Mouse (Mus musculus): ENCODE measurements around the gene Col16a1. TPM values are rescaled to one million over a fixed set of nuclear protein-coding genes. Genes with fewer than 3 reads are reported as not detected.

Gene Col16a1
- polyA plus RNA-seq, 1 experiment from 2014 or later: 26.2 TPM

DNA sequence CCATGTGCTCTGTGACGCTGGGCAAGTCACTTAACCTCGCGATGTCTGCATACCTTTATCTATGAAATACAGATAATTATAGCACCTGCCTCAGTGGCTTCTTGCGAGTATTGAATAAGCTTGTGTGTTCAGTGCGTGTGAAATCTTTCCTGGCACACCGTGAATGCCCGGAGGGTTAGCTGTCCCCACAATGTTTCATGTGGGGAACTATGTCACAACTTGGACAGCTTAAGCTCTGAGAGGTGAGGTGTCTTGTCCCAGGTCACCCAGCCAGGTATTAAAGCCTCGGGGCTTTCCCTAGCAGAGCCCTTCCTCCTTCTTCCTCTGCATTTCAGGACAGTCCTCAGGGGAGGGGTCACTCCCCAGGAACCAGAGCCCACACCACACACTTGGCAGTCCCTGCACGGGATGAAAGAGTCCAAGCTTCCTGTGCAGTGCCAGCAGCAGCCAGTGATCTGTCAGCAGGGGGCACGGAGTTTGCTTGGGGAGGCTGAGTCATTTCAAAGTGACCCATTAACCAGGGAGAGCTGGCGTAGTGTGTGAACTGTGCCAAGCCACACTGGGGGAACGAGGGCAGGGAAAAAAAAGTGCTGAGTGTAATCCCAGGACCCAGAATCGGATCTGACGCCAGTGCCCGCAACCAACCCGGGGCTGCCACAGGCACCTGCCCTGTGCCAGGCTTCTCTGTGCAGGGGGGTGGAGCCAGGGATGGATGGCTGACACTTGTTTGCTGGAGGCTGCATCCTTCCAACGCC lies 27.3 kb downstream of the Col16a1 start:
- H3K4me2 ChIP-seq (replicated peaks; ENCODE audit: low read depth, low read length): no peak overlapping the region
- DNase-seq (ENCODE audit: low spot score) (peak; percentile 26), ATAC-seq (peak; percentile 56)
- no peak overlapping the region for H3K9ac ChIP-seq (replicated peaks; ENCODE audit: low read depth)
- 61% methylated on average over 17 of the region's 17 CpGs for WGBS
- no peaks in the 10 kb centered on the region for H3K9me3 ChIP-seq (ENCODE audit: low read length)
- TF ChIP-seq CTCF (IDR thresholded peaks at IDR 0.05) (peak; percentile 17; the same call in 1 of the 2 replicates), EP300 (IDR thresholded peaks at IDR 0.05) (no peak)
- no peak overlapping the region for H3K4me3 ChIP-seq (ENCODE audit: low read depth, low read length)
- H3K36me3 ChIP-seq (ENCODE audit: insufficient read depth, low read length): no peaks in the 10 kb centered on the region
- no peaks in the 10 kb centered on the region for H3K27me3 ChIP-seq (replicated peaks; ENCODE audit: insufficient read depth, low read length)
- no peaks in the 10 kb centered on the region for H3K4me1 ChIP-seq (ENCODE audit: insufficient read depth, low read depth, low read length)
- H3K27ac ChIP-seq (ENCODE audit: low read length): no peak overlapping the region

DNA sequence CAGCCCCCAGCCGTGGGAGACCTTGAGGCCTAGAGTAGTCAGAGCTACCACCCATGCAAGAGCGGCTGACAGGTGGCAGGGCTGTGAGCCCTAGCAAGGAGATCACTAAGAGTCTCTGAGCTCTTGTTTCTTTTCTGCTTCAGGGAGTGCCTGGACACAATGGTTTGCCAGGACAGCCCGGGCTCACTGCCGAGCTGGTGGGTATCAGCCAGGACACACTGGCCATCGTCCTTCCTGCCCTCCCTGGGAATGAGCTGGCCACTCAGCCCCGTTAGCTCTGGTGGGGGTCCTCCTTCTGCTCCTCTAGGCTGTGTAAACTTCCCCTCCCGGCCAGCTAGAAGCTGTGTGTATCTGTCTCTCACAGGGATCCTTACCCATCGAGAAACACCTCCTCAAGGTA lies 29.2 kb downstream of the Col16a1 start:
- H3K9ac ChIP-seq (replicated peaks; ENCODE audit: low read depth): no peak overlapping the region
- no peak overlapping the region for H3K27ac ChIP-seq (ENCODE audit: low read length)
- H3K4me2 ChIP-seq (replicated peaks; ENCODE audit: low read depth, low read length): no peak overlapping the region
- no peaks in the 10 kb centered on the region for H3K36me3 ChIP-seq (ENCODE audit: insufficient read depth, low read length)
- TF ChIP-seq EP300 (IDR thresholded peaks at IDR 0.05) (no peak), CTCF (IDR thresholded peaks at IDR 0.05) (no peak)
- H3K9me3 ChIP-seq (ENCODE audit: low read length): no peaks in the 10 kb centered on the region
- no peaks in the 10 kb centered on the region for H3K27me3 ChIP-seq (replicated peaks; ENCODE audit: insufficient read depth, low read length)
- WGBS: 45% methylated on average over 8 of the region's 8 CpGs
- ATAC-seq: no peak
- no peaks in the 10 kb centered on the region for H3K4me1 ChIP-seq (ENCODE audit: insufficient read depth, low read depth, low read length)
- no peak for DNase-seq (ENCODE audit: low spot score)
- H3K4me3 ChIP-seq (ENCODE audit: low read depth, low read length): no peak overlapping the region

DNA sequence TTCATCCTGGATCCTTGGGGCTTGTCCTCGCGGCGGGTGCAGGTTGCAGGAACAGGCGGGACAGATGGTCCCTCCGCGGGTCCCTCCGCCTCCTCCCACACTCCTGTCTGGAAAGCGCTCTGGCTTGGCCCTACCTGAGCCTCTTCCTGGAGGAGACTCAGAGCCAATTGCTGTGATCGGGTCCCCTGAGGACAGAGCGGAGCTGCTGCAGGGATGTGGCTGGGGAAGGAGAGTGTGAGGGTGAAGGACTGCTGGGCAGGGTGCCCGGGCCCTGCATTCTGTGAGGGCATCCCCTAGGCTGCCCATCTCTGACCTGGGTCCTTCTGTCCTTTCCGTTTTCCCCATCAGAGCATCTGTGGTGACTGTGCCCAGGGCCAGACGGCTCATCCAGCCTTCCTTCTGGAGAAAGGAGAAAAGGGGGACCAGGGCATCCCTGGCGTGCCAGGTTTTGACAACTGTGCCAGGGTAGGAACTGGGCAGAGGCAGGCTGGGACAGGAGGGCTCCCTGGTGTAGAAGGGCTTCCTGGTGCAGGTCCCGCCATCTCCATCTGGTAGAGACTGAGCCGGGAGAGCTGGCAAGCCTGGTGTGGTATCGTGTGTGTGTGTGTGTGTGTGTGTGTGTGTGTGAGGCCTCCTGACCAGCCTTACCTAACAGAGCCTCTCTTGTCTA lies 31.3 kb downstream of the Col16a1 start:
- H3K4me1 ChIP-seq (ENCODE audit: insufficient read depth, low read depth, low read length): no peaks in the 10 kb centered on the region
- ATAC-seq: no peak
- H3K27me3 ChIP-seq (replicated peaks; ENCODE audit: insufficient read depth, low read length): no peaks in the 10 kb centered on the region
- no peak for TF ChIP-seq EP300 (IDR thresholded peaks at IDR 0.05)
- no peak for TF ChIP-seq CTCF (IDR thresholded peaks at IDR 0.05)
- no peak for DNase-seq (ENCODE audit: low spot score)
- no peak overlapping the region for H3K4me3 ChIP-seq (ENCODE audit: low read depth, low read length)
- H3K4me2 ChIP-seq (replicated peaks; ENCODE audit: low read depth, low read length): no peak overlapping the region
- 59% methylated on average over 17 of the region's 17 CpGs for WGBS
- H3K9ac ChIP-seq (replicated peaks; ENCODE audit: low read depth): no peak overlapping the region
- no peaks in the 10 kb centered on the region for H3K36me3 ChIP-seq (ENCODE audit: insufficient read depth, low read length)
- no peak overlapping the region for H3K27ac ChIP-seq (ENCODE audit: low read length)
- H3K9me3 ChIP-seq (ENCODE audit: low read length): no peaks in the 10 kb centered on the region

DNA sequence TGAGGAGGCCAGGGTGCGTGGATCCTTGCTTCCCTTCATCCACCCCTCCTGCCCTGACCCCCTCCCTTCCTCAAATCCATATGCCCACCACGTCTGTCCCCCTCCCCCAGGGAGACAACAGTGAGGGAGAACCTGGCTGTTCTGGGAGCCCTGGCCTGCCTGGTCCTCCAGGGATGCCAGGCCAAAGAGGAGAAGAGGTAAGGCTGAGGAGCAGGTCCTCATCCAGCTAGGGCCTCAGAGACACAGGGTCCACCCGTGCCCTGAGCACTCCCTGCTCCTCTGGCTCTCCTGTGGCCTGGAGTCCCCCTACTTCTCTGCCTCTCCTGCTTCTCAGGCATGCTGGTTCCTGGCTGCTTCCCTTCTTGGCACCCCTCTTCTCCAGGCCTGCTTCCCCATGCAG lies 31.9 kb downstream of the Col16a1 start:
- Histone ChIP-seq H3K36me3 (ENCODE audit: insufficient read depth, low read length) (no peaks in the 10 kb centered on the region), H3K9me3 (ENCODE audit: low read length) (no peaks in the 10 kb centered on the region), H3K4me1 (ENCODE audit: insufficient read depth, low read depth, low read length) (no peaks in the 10 kb centered on the region), H3K27ac (ENCODE audit: low read length) (no peak overlapping the region), H3K9ac (replicated peaks; ENCODE audit: low read depth) (no peak overlapping the region), H3K27me3 (replicated peaks; ENCODE audit: insufficient read depth, low read length) (no peaks in the 10 kb centered on the region), H3K4me3 (ENCODE audit: low read depth, low read length) (no peak overlapping the region), H3K4me2 (replicated peaks; ENCODE audit: low read depth, low read length) (no peak overlapping the region)
- TF ChIP-seq CTCF (IDR thresholded peaks at IDR 0.05) (no peak), EP300 (IDR thresholded peaks at IDR 0.05) (no peak)
- WGBS: 56% methylated on average over 3 of the region's 3 CpGs
- ATAC-seq (no peak), DNase-seq (ENCODE audit: low spot score) (no peak)

DNA sequence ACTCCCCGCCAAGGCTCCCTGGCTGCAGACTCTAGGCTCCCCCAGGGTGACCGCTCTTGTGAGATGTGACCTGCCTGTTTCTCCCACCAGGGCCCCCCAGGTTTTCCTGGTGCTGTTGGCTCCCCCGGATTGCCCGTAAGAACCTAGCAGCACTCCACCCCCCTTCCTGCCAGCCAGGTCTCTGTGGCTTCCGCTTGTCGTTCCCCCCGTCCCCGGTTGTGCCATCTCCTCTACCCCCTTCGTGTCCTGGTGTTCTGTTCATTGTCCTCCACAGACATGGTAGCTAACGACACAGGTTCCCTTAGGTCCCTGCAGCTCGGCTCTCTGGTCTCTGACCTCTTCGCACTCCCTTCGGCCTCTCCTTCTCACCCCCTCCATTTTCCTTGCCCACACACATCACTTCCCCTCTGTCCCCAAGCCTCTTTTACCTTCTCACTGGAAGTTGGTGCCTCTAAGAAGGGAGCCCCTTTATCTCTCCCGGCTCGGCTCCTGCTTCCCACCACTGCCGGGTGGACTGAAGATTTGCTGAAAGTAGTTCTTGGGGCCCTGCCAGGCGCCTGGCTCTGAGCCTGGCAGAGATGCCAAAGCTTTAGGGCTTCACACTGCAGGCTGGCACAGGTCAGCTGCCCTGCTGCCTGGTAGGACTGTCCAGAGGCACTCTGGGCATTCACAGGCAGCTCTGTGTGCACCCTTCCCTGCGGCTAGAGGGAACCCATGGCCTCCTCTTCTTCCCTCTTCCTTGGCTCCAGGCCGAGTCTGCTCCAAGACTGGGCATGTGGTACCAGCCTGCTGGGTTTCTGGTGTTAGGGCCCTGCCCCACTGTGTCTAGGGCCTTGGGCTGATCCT lies 33.9 kb downstream of the Col16a1 start:
- Histone ChIP-seq H3K4me1 (ENCODE audit: insufficient read depth, low read depth, low read length) (no peaks in the 10 kb centered on the region), H3K9me3 (ENCODE audit: low read length) (no peaks in the 10 kb centered on the region), H3K4me3 (ENCODE audit: low read depth, low read length) (no peak overlapping the region), H3K4me2 (replicated peaks; ENCODE audit: low read depth, low read length) (no peak overlapping the region), H3K36me3 (ENCODE audit: insufficient read depth, low read length) (no peaks in the 10 kb centered on the region), H3K27ac (ENCODE audit: low read length) (no peak overlapping the region), H3K9ac (replicated peaks; ENCODE audit: low read depth) (no peak overlapping the region), H3K27me3 (replicated peaks; ENCODE audit: insufficient read depth, low read length) (no peaks in the 10 kb centered on the region)
- WGBS: 76% methylated on average over 19 of the region's 19 CpGs
- no peak for TF ChIP-seq CTCF (IDR thresholded peaks at IDR 0.05)
- no peak for TF ChIP-seq EP300 (IDR thresholded peaks at IDR 0.05)
- no peak for ATAC-seq
- DNase-seq (ENCODE audit: low spot score): no peak

DNA sequence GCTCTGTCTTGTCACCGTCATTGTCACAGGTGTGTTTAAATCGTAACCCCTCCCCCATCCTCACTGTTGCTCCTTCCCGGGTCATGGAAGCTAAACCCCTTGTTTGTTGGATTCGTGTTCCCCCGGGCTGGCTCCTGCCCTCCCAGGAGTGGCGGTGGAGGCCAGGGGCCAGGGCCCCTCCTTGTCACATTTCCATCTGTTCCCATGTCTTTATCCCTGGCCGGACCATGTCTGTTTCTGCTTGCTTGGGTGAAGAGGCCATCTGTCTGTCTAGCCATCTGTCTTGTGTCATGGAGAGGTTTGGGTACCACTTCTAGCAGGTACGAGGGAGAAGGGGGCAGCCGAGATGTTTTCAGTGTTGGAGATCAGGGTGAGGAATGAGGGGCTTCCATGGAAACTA lies 34.6 kb downstream of the Col16a1 start:
- Histone ChIP-seq H3K9ac (replicated peaks; ENCODE audit: low read depth) (no peak overlapping the region), H3K36me3 (ENCODE audit: insufficient read depth, low read length) (no peaks in the 10 kb centered on the region), H3K4me2 (replicated peaks; ENCODE audit: low read depth, low read length) (no peak overlapping the region), H3K27me3 (replicated peaks; ENCODE audit: insufficient read depth, low read length) (no peaks in the 10 kb centered on the region), H3K9me3 (ENCODE audit: low read length) (no peaks in the 10 kb centered on the region), H3K4me1 (ENCODE audit: insufficient read depth, low read depth, low read length) (no peaks in the 10 kb centered on the region), H3K27ac (ENCODE audit: low read length) (no peak overlapping the region), H3K4me3 (ENCODE audit: low read depth, low read length) (no peak overlapping the region)
- WGBS: 62% methylated on average over 9 of the region's 9 CpGs
- DNase-seq (ENCODE audit: low spot score) (no peak), ATAC-seq (no peak)
- TF ChIP-seq CTCF (IDR thresholded peaks at IDR 0.05) (no peak), EP300 (IDR thresholded peaks at IDR 0.05) (no peak)

Data from lung, postnatal 0 days (tissue).